Mouse (Mus musculus) heart, adult 2 months (tissue): ENCODE data around the gene Uqcr10. TPM values are rescaled to one million over a fixed set of nuclear protein-coding genes. Genes with fewer than 3 reads are reported as not detected.

ENCODE experiments used
- DNase-seq, 2 experiments: peaks; one replicate each; pipeline ENCODE4 v3.0.0; 2021
- H3K27ac ChIP-seq: fragments of 200-600 bp; 2 replicates; pipeline ENCODE4 v1.8.1; 2022
- H3K27me3 ChIP-seq: fragments of 200-500 bp; 2 replicates; pipeline ENCODE4 v1.6.1; 2012; ENCODE audit warnings: mild to moderate bottlenecking, low read length, inconsistent platforms, mixed read lengths; ENCODE audit not compliant: control insufficient read depth, insufficient read depth
- H3K36me3 ChIP-seq: fragments of 200-500 bp; 2 replicates; pipeline ENCODE4 v1.6.1; 2012; ENCODE audit warnings: low read length, inconsistent platforms; ENCODE audit not compliant: control insufficient read depth, insufficient read depth
- H3K4me1 ChIP-seq: fragments of 200-500 bp; 2 replicates; pipeline ENCODE4 v1.6.1; 2011; ENCODE audit warnings: low read length; ENCODE audit not compliant: control insufficient read depth, insufficient read depth
- H3K4me3 ChIP-seq: fragments of 200-600 bp; 2 replicates; pipeline ENCODE4 v1.8.1; 2022
- H3K79me2 ChIP-seq: fragments of 200-500 bp; replicated peaks from 2 replicates; pipeline ENCODE4 v1.6.1; 2012; ENCODE audit warnings: mild to moderate bottlenecking, inconsistent platforms, low read length, moderate library complexity, mixed read lengths; ENCODE audit not compliant: control insufficient read depth, insufficient read depth
- H3K9ac ChIP-seq: fragments of 200-500 bp; 2 replicates; pipeline ENCODE4 v1.6.1; 2012; ENCODE audit warnings: low read depth, mild to moderate bottlenecking, control low read depth, inconsistent platforms, low read length, mixed read lengths
- CTCF ChIP-seq: fragments of 200-600 bp; IDR thresholded peaks from 2 replicates; pipeline ENCODE4 v1.8.1; 2022; ENCODE audit warnings: antibody characterized with exemption, mild to moderate bottlenecking, moderate library complexity
- EP300 ChIP-seq: fragments of 200-500 bp; IDR thresholded peaks from 2 replicates; pipeline ENCODE4 v1.6.1; 2011; ENCODE audit warnings: low read depth, low read length, control low read depth; ENCODE audit not compliant: insufficient read depth
- POLR2A ChIP-seq: fragments of 200-500 bp; IDR thresholded peaks from 2 replicates; pipeline ENCODE4 v1.6.1; 2011; ENCODE audit warnings: mild to moderate bottlenecking, low read depth, low read length, control low read depth; ENCODE audit not compliant: insufficient read depth
- WGBS: fragments of 180-500 bp; shearing (Covaris S2); methylation state at CpG from one replicate; pipeline ENCODE4 v1.1.7; 2018; 5-methylcytosine and 5-hydroxymethylcytosine counted together
- intact Hi-C: fragments of 180-260 bp; cut with DNase I; formaldehyde crosslinking; loops from one replicate; pipeline ENCODE4 v1.15.1; 2025
- polyA plus RNA-seq: library from polyadenylated mRNA; depleted of rRNA; stranded (reverse); fragments of >200 nt; gene quantifications from 2 replicates; pipeline ENCODE4 v1.2.3, GENCODE M21; 2012; rRNA removed
- total RNA-seq, 2 experiments: library from RNA; stranded (reverse); gene quantifications; 2 replicates each; pipeline ENCODE4 v1.2.3; 2021

Uqcr10 gene
- total and polyA plus RNA-seq, 3 experiments = 1,404 to 2,149 (median 1,617) TPM

DNA sequence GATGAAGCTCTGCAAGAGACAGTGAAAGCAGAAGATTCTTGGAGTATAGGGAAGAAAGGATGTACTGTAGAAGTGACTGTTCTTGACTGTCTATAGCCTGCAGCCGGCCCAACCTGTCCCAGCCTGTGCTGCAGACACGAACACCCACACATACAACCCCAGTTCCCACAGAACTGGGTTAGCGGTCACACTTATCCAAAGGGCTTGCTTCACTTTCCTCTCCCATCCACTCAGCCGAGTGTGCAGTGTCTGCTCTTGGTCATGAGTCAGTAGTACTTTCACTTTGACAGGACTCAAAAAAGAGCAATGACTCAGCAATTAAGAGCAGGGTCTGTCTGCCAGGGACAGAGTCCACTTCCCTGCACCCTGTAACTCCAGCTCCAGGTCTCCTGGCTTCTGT is 42.8 kb downstream of the Uqcr10 start:
- Histone ChIP-seq H3K4me3 (no peak overlapping the region), H3K4me1 (no peaks in the 10 kb centered on the region), H3K27me3 (no peaks in the 10 kb centered on the region), H3K36me3 (no peaks in the 10 kb centered on the region), H3K9ac (no peak overlapping the region), H3K27ac (no peak overlapping the region), H3K79me2 (no peaks in the 10 kb centered on the region)
- intact Hi-C loops = no loop called here
- TF ChIP-seq CTCF (no peak), EP300 (no peak), POLR2A (no peak)
- 68% methylated on average over 4 of the region's 4 CpGs for WGBS
- no peak for DNase-seq

DNA sequence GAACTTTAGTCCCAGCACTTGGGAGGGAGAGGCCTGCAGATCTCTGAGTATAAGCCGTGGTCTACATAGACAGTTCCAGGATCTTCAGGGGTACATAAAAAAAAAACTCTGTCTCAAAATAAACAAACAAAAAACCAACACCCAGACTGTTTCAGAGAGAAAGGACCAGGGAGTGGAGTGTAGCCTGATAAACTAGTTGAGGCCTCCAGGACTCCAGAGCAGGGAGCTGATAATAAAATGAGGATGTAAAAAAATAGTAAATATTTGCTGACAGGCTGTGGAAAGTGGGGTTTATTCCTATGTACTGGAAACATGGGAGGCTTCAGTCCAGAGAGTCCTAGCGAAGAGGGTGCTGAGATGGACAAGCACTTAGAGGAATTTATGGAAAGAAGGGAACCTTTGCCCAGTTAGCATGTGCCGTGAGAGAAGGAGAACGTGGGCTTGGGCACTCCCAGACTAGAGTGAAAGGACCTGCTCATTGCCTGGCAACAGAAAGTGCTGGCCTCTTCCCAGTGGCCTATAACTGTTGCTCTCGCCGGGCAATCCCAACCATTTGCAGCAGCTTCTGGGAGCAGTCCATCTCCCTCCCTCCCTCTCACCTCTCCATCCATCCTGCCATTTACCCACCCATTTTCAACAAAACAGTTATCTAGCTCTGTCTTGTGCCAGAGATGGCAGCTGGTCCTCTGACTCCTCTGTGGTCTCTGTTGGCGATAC is 43.7 kb downstream of the Uqcr10 start:
- no peak for TF ChIP-seq EP300
- TF ChIP-seq CTCF = no peak
- TF ChIP-seq POLR2A = no peak
- no peaks in the 10 kb centered on the region for H3K27me3 ChIP-seq
- no peak for DNase-seq
- no peaks in the 10 kb centered on the region for H3K36me3 ChIP-seq
- 70% methylated on average over 7 of the region's 7 CpGs for WGBS
- no peak overlapping the region for H3K27ac ChIP-seq
- no peaks in the 10 kb centered on the region for H3K4me1 ChIP-seq
- no peak overlapping the region for H3K4me3 ChIP-seq
- no peaks in the 10 kb centered on the region for H3K79me2 ChIP-seq
- no peak overlapping the region for H3K9ac ChIP-seq
- intact Hi-C loops = no loop called here

DNA sequence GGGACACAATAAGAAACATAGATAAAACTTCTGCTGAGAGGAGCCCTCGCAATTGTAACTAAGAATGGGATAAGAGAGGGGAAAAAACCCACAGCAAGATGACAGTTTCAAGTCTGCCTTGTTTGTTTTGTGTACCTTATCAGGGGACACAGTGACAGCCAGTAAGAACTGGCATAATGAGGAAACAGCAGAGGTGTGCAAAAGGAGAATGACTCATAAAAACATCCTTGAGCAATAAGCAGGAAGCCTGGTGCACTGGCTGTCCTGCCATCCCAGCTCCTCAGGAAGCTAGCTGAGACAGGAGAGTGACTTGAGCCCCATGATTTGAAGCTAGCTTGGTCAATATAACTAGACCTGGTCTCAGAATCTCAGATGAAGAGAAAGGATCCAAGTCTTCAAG is 44.3 kb downstream of the Uqcr10 start:
- no peaks in the 10 kb centered on the region for H3K79me2 ChIP-seq
- 73% methylated on average over 1 of the region's 1 CpGs for WGBS
- no peaks in the 10 kb centered on the region for H3K4me1 ChIP-seq
- TF ChIP-seq EP300 (no peak), CTCF (no peak), POLR2A (no peak)
- H3K36me3 ChIP-seq = no peaks in the 10 kb centered on the region
- H3K4me3 ChIP-seq = no peak overlapping the region
- no peak for DNase-seq
- no peak overlapping the region for H3K9ac ChIP-seq
- H3K27ac ChIP-seq = no peak overlapping the region
- H3K27me3 ChIP-seq = no peaks in the 10 kb centered on the region
- intact Hi-C loops = no loop called here

Other genes with a start within 250 kb of the Uqcr10 start
- gene Mtmr3, start 109.5 kb downstream of the Uqcr10 start, total RNA-seq = 10 to 100 TPM; 43.9 to 50.8 TPM
- gene Mtmr3, start 109.5 kb downstream of the Uqcr10 start, polyA plus RNA-seq = 24.4 and 37.5 TPM in 2 replicates
- not detected for gene Gm11032, start 84.3 kb downstream of the Uqcr10 start, total RNA-seq
- not detected in 2 replicates for gene Gm11032, start 84.3 kb downstream of the Uqcr10 start, polyA plus RNA-seq
- 10 to 100 TPM; 14.1 to 14.5 TPM for gene Ascc2, start 66.6 kb downstream of the Uqcr10 start, total RNA-seq
- gene Ascc2, start 66.6 kb downstream of the Uqcr10 start, polyA plus RNA-seq = 9.7 and 12.6 TPM in 2 replicates
- gene Zmat5, start 336 bp upstream of the Uqcr10 start, total RNA-seq = 10 to 100 TPM; 22.2 to 26.3 TPM
- gene Zmat5, start 336 bp upstream of the Uqcr10 start, polyA plus RNA-seq = 32.1 and 36.2 TPM in 2 replicates
- gene Cabp7, start 42.4 kb upstream of the Uqcr10 start, total RNA-seq = not detected
- not detected in 2 replicates for gene Cabp7, start 42.4 kb upstream of the Uqcr10 start, polyA plus RNA-seq
- 10 to 100 TPM; 77.1 to 85.0 TPM for gene Nf2, start 145.2 kb upstream of the Uqcr10 start, total RNA-seq
- gene Nf2, start 145.2 kb upstream of the Uqcr10 start, polyA plus RNA-seq = 57.1 and 85.2 TPM in 2 replicates
- gene Nipsnap1, start 169.6 kb upstream of the Uqcr10 start, total RNA-seq = under 1 TPM; 0.50 to 0.75 TPM
- 1.6 and 3.6 TPM in 2 replicates for gene Nipsnap1, start 169.6 kb upstream of the Uqcr10 start, polyA plus RNA-seq
- 10 to 100 TPM; 16.2 to 16.5 TPM for gene Thoc5, start 191.0 kb upstream of the Uqcr10 start, total RNA-seq
- 12.8 and 15.8 TPM in 2 replicates for gene Thoc5, start 191.0 kb upstream of the Uqcr10 start, polyA plus RNA-seq
- gene Nefh, start 243.7 kb upstream of the Uqcr10 start, total RNA-seq = under 1 TPM in 1 of 2 experiments, not detected in 1; 0.05 TPM
- 0.06 and 0.08 TPM in 2 replicates for gene Nefh, start 243.7 kb upstream of the Uqcr10 start, polyA plus RNA-seq